Mouse (Mus musculus) layer of hippocampus, adult 9-11 months (tissue): ENCODE results near the gene Tbc1d2b.
A peak's percentile ranks its signal among the peaks of the same experiment; 100 is the strongest.

Experiments used
- DNase-seq: peaks from one replicate; pipeline ENCODE4 v3.0.0; 2022

The Tbc1d2b gene

DNA sequence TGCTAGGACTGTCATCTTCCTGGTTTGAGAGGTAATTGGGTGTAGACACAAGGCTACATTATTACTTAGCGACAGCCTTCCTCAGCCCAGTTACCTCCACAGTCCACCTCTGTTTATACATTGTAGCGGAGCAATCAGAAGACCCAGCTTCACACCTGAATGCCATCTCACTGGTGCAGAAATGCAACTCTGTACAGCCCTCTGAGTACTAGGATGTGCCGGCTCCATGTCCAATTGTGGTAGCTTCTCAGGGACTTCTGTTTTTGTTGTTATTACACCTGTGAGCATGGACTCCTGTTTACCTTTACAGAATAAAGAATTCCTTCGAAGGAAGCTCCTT lies 7.3 kb downstream of the Tbc1d2b start:
- no peak for DNase-seq

DNA sequence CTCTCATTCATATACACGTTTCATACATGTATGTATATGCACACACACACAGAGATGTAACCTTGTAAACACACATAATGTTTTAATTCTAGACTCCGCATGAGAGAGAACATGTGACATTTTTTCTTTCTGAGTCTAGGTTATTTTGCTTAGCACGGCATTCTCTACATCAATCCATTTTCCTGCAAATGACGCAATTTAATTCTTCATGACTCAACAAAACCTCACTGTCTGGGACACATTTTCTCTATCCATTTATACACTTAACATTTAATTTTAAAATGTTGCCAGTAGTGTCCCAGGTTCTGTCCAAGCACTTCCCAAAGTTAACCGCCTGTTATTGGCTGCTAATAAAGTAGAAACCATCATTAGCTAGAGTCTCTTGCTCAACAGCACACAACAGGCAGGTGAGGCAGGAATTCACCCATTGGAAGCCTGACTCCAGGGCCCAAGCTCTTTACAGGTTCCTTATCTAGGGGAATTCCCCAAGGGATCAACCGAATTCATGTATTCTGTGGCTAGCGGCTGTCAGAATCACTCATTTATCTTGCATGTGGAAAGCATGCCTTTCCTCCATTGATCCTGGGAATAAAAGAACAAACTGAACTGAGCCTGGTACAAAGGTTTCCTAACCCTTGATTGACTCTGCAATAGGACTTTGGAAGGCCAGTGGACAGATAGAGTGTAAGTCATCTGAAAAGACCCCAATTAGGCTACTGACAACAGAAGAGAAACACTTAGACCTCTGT lies 7.8 kb downstream of the Tbc1d2b start:
- DNase-seq: no peak

DNA sequence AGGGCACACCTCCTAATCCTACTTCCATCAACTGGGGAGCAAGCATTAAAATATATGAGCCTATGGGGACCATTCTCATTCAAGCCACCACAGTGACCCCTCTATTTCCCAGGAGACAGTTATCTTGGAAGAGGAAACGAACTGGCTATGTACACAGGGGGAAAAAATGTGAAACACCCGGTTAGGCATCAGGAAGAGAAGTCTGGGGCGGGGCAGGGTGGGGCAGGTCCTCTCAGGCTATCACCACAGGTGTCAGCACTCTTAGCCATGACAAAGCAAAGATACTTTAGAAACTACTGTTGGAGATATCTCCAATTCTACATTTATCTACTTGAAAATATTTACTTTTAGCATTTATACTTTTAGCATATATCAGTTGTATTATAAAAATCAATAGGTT lies 8.5 kb downstream of the Tbc1d2b start:
- DNase-seq: no peak

DNA sequence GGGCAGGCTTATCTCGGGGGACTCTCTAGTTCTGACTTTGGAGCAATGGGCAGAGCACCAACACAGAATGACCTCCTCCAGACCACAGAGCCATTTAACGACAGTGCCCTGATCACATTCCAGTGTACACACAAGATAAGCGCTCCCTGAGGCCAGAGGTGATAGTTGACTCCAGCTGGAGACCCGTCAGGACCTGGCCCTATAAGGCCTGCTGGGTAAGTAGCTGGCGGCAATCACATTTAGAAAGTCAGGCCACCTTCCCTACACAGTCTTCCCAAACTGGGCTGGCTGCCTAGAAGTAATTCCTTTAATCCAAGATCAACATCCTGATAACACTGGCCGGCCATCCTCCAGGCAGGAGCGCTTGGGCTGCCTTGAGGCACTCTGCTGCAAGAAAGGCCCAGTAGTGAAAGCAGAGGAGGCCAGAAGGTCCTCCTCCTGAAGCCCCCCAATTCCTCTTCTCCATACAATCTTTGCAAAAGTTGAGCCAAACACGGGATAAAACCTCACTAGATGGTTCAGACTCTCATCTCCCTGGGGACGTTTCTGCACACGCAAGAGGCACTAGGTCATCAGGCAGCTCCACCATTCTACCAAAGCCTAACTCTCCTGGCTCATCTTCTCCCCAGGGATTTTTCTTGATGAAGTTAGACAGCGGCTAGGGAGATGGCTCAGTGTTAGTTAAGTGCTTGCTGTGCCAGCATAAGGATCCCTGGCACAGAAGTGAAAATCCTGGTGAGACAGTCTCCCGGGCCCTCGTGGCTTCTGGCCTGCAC lies 9.8 kb downstream of the Tbc1d2b start:
- no peak for DNase-seq

DNA sequence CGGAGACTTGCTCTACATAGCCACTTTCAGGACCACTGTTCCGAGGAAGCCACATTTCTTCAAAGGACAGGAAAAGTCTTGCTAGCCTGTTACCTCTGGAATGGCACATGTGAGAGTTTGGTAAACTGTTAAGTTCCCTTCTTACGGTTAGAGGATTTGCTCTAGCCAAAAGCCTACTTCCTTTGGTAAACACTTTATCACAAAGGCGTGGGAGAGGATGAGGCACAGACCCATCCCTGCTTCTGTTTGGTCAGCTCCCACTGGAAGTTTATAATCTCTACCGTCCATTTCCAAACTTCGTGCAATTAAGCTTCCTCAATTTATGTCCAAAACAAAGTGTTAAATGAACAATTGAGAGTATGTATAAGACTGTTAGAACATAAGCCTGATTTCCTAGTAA lies 10.5 kb downstream of the Tbc1d2b start:
- no peak for DNase-seq

DNA sequence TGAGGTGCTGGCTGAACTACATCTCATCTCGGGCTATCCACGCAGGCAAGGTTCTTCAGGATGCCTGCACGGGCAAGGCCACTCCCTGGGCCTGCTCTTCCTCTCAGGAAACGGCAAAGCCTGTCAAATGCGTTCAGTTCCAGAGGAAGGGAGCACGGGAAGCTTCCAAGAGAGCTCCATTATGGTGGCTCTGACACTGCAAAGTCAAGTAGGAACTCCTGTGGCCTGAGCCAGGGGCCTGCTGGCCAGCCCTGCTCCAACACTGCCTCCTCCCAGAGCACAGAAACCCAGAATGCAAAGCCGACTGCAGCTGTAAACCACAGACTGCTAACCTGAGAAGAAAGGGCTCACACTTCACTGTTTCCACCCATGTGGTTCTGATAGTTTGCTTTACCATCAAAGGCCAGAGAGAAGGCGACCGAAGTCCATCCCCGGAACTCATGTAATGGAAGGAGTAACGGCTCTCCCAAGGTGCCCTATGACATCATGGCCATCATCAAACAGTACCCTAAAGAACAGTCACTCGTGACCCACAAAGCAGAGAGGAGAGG lies 11.1 kb downstream of the Tbc1d2b start:
- no peak for DNase-seq

DNA sequence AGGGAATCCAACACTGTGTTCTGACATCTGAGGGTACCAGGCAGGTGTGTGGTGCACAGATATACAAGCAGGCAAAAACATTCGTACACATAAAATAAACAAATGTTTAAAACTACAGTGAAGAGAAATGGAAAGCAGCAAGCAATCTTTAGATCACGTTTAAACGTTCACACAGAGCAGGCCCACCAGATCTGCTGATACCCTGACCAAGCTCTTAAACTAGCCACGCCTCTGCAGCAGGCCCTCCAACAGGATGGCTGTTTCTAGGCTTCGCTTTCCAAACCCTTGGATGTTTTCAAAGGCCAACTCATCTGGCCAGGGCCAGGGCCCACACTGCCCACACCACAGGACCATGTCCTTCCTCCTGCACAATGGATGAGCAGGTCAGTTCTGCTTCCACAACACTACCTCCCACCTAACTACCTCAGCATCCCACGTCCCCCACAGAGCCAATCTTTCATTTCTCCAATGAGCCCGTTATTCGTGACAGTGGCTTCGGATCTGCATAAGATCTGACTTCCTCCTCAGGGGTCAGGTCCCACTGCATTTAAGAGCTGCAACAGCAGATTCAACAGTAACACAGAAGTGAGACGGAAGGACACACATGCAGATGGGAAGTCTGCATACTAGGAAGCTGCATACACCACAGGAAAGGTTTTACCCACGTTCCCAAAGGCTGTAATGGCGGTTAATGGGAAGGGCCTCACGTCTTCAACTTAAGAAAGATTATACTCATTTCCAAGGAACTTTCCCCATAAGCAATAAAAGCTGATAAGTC lies 12.7 kb downstream of the Tbc1d2b start:
- DNase-seq: no peak

DNA sequence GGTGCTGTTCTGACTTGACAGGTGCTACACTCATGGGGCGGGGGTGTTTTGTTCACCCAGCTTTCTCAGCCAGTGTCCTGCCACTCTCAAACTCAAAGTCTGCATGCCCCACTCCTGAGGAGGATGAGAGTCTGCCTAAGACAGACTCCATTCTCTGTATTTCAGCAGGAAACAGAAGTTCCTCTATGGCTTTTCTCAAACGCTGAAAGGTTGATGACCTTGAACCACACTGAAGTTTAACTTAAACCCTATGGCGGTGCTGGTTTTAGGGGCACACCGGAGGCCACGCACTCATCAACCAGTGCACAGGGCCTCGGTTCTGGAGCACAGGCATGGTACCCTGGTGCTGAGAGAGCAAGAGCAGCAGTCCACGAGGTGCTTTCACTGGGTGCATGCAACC lies 13.4 kb downstream of the Tbc1d2b start:
- no peak for DNase-seq

DNA sequence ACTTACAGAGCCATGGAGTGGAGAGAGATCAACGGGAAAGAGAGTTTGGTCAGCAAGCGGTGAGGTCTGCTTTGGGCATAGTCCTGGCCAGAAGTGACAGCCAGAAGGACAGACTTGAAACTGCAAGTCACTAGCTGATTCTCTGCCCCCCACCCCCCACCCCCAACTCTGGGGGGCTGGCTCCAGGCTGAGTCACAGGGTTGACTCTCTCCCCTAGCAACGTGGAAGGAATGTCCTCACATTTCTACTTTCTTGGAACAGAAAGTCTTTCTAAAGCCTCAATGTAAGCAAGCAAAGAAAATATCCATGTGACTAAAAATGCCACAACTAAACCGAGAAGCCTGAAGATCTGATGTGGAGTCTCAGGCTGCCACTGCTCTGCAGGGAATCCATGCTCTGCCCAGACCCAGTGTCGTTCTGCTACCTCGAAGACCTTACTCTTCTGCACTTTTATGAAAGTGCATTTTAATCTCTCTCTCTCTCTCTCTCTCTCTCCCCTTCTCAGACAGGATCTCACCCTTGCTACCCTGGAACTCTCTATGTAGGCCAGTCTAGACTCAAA lies 14.7 kb downstream of the Tbc1d2b start:
- no peak for DNase-seq

DNA sequence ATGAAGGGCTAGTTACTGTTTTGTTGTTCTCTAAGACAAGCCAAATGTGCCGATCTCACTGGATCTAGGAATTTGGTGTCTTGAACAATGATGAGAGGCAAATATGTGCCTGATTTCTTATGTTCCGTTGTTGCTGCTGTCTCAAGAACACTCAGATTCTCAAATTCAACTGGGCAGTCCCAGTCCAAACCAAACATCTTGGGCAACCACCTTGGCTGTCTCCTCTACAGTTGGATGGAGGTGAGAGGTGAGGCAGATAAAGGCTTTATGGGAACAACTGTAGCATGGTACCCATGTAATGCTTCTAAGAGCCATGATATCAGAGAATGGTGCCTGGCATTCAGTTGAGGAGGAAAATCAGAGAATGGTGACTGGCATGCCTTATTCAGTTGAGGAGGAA lies 17.4 kb downstream of the Tbc1d2b start:
- DNase-seq: no peak

DNA sequence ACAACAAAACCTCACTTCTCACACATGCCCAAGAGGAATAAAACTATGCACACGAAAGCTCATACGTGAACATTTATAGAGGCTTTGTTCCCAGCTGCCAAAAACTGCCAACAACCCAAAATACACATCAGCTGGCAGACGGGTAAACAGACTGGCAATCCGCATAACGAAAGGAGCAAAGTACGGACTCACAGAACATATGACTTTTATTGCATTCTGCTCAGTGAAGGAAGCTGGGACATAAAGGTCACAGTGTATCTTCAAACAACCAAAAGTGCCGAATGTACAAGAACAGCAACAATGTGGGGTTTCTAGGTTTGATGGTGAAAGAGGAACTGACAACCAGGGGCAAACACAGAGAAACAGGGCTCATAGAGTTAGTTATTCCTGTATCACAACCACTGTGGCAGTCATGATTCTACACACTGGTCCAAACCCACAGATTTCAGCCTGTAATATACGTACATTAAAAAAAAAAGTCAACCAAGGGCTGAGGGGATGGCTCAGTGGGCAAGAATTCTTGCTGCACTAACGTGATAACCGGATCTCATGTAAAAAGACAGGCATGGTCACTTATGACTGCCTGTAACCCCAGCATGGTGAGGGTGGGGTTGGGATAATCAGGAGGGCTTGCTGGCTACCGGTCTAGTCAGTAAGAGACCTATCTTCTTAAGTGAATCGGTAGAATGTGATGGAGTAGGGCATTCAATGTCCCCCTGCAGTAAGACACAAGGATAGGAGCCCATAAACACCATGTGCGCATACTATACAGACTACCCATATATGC lies 19.4 kb downstream of the Tbc1d2b start:
- DNase-seq: no peak

DNA sequence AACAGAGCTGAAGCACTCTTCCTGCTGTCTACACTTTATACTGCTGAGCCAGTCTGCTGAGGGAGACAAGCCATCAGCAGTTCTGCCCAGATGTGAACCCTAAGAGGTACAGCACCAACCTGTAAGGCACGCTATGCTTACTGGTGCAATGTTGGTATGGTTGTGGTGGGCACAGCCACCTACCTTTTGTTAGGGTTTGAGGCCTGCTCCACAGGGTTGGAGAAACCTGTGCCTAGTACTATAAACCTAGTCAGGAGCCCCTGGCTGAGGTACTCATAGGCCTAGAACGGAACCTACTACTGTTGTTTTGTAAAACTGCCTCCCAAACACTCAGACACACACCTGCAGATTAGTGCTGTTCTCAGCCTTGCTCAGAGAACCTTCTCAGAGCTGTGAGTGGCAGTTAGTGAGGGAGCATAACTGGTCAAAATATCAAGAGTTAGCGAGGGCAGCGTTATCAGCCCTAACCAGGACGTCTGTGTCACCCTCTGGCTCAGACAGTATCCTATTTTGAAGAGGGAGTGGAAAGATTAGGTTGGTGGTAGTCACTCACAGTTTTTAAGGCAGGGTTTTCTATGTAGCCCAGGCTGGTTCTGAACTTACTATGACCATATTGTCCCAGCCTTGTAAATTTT lies 20.3 kb downstream of the Tbc1d2b start:
- no peak for DNase-seq

DNA sequence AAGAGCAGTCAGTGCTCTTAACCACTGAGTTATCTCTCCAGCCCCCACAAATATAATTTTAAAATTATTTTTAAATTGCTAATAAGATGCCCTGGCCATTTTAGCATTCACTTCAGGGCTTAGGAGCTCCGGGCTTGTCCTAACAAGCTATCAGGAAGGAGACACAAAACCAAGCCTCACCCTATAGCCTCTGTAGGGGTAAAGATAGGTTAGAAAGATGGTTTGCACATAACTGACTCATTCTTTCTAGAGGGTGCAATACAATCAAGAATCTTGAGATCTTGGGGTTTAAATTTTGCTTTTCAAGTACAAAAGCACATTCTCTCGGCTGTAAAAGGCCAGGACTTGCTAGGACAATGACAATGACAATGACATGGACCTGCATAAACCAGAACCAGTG lies 21.6 kb downstream of the Tbc1d2b start:
- no peak for DNase-seq

DNA sequence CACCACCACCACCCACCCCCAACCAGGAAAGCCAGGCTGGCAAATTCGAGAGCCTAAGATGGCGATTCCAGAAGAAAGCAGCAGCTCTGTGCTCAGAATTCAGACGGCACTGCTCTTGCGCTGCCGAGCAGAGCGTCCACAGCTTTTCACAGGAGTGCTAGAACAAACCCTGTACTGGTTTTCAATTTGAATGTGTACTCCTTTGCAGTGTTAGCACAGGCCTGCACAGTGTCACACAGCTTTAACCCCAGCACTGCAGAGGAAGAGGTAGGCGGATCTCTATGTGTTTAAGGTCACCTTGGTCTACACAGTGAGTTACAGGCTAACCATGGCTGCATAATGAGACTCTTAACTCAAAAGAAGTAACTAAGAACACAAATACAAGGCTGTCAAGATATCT lies 22.3 kb downstream of the Tbc1d2b start:
- no peak for DNase-seq

DNA sequence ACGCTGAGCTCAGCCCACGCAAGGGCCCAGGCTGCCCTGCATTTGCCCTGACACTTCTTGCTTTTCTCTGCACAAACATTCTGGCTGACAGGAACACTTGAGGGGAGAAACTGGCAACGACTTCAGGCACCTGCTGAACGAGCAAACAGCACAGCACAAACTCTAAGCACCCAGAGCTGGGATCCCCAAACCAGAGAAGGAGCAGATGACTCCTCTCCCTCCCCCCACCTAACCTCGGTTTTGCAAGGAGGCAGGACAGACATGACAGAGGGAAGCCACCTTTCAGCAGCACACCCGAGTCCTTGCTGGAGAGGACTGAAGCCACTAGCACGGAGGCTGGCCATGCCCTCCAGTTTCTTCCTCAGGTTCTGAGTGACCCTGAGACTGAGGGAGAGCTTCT lies 23.3 kb downstream of the Tbc1d2b start:
- no peak for DNase-seq

DNA sequence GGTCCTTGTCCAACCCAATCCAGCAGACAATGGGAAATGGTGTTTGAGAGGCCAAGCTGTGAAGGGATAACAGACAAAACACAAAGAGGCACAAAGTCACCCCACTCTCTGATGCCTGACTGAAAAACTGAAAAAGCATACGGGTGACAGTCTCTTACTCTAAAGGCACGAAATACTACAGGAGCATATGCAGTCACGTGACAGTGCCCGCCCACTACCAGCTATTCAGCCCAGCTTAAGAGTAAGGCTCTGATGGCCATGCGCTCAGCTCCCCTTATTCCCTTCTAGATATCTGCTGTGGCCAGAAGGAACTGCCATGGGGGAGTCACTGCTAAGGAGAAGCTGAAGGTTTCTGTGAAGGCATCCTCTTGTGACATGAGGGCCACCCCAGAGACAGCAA lies 24.8 kb downstream of the Tbc1d2b start:
- no peak for DNase-seq

DNA sequence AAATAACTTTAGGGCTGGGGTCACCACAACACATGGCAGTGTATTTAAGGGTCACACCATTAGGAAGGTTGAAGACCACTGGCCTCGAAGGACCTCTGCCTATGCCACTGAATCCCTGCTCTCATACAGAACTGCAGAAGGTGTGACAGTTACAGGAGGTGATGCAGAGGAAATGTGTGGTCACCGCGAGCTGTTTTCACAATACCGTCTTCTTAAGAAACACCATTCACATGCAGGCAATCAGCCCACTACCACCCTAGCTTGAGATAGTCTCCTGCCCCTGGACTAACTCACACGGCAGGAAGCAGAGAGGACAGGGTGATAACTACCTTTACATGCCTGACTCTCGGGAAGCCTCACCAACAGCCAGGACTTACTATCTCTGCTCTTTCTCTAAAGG lies 25.4 kb downstream of the Tbc1d2b start:
- no peak for DNase-seq

DNA sequence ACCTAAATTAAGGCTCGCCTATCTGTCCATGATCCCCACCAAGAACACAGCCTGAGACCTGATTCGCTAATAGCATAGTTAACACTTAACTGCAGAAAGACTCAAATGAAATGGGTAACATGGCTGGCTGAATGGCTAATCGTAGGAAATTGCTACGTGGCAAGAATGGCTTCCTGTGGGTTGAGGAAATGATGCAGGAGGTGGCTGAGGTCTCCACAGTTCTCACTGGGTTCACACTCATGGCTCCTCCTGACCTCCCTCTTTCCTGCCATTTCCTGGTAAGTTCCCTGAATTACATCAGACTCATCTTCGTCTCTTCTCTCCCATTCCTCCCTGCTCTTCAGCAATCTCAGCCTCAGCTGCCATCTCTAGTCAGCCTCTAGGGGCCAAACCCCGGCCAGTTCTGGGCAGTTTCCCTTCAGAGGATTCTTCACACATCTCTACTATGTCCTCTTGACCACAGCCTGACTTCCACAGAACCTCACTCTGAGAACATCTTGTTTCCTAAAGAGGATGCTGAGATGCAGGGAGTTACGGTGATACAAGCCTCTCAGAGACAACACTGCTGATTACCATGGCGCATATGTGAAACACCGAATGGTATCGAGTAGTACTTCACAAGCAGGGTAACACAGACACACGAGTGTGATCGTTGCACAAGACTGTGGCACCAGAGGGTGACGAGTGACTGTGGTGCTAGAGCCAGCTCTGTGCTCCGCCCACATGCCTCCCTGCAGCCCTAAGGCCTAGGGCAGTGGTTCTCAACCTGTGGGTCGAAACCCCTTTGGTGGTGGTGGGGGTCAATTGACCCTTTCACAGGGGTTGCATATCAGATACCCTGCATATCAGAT lies 26.1 kb downstream of the Tbc1d2b start:
- no peak for DNase-seq

DNA sequence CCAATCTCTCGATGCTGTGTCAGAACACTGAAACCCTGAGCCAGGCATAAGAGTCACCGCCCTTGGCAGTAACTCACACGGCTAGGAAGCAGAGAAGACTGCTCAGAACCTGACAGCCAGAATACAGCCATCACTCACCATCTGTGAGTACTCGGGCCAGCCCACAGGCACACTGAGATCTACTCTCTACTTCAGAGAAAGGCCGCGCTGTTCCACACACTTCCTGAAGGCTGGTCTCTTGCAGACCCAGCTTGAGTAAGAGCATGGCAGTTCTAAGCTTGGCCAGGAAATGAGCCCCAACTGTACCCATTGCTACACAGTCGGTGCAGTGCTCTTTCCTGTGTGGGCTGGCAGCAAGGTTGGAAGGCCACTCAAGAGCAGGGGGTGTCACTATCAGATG lies 27.7 kb downstream of the Tbc1d2b start:
- peak; percentile 30 for DNase-seq

DNA sequence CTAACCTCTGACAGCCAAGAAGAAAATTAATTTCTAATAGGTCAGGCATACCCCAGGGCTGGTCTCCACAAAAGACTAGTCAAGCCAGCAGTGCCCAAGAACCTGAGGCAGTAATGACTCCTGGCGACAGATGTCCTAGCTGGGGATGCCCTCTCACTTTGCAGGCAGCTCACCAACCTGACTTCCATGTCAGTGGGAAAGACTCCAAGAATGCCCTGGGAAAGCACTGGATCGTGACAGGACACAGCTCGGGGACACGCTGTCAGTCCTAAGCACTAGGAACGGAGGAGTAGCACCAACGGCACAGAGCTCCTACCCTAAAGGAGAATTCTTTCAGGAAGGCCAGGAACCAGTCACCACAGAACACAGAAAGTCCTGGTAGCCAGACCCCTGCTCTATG lies 28.3 kb downstream of the Tbc1d2b start:
- DNase-seq: no peak

DNA sequence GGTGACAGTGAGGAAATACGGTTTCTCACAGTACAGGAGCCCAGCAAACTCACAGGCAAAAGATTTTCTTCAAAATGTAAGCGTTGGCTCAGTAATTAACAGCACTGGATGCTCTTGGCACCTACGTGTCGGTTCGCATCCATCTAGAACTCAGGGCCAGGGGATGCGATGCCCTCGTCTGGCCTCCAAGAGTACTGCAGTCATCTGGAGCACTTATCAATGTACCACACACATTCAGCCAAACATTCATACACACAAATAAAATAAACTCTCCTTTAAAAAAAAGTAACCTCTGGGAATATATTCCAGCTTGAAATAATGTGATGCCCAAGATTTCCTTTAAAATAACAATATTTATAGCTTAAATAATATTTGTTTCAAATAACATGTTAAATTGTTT lies 29.0 kb downstream of the Tbc1d2b start:
- no peak for DNase-seq
